Mouse (Mus musculus): ENCODE results near the gene Ifitm10. TPM values are rescaled to one million over a fixed set of nuclear protein-coding genes. Genes with fewer than 3 reads are reported as not detected.
A peak's percentile ranks its signal among the peaks of the same experiment; 100 is the strongest.

Ifitm10 gene
- total RNA-seq, 4 experiments from 2014 or later, result 1.6 to 2.4 (median 2.1) TPM

GRCm38 (mm10) chr7:142278183-142278582 is 95.4 kb downstream of the Ifitm10 start:
- DNase-seq (ENCODE audit: low spot score in 2 of 2), result peak in 1 of 2 experiments; percentile 30

Other genes starting within 250 kb of the Ifitm10 start
- gene Gm39115, start 237.7 kb downstream of the Ifitm10 start, total RNA-seq (2022), result not detected
- gene Gm45337, start 229.1 kb downstream of the Ifitm10 start, total RNA-seq (2022), result not detected
- not detected for gene Gm29735, start 216.6 kb downstream of the Ifitm10 start, total RNA-seq (2022)
- not detected for gene Gm4553, start 208.0 kb downstream of the Ifitm10 start, total RNA-seq (2022)
- gene Krtap5-2, start 197.7 kb downstream of the Ifitm10 start, total RNA-seq (2022), result not detected
- gene Gm10153, start 183.4 kb downstream of the Ifitm10 start, total RNA-seq (2022), result not detected
- gene Krtap5-3, start 172.4 kb downstream of the Ifitm10 start, total RNA-seq (2022), result not detected
- not detected for gene Gm7579, start 161.9 kb downstream of the Ifitm10 start, total RNA-seq (2022)
- not detected for gene Krtap5-5, start 143.8 kb downstream of the Ifitm10 start, total RNA-seq (2022)
- gene Gm40460, start 132.7 kb downstream of the Ifitm10 start, total RNA-seq (2022), result not detected
- not detected for gene Gm2431, start 115.4 kb downstream of the Ifitm10 start, total RNA-seq (2022)
- gene Gm4559, start 99.4 kb downstream of the Ifitm10 start, total RNA-seq (2022), result not detected
- gene Krtap5-1, start 76.6 kb downstream of the Ifitm10 start, total RNA-seq (2022), result not detected
- gene Krtap5-4, start 70.2 kb downstream of the Ifitm10 start, total RNA-seq (2022), result not detected
- 1 to 10 TPM; 1.7 to 8.5 (median 4.8) TPM for gene Gm49369, start 8.9 kb upstream of the Ifitm10 start, total RNA-seq (2022)
- gene Ctsd, start 14.3 kb upstream of the Ifitm10 start, total RNA-seq (2022), result 100 to 1,000 TPM; 443 to 485 (median 471) TPM
- gene Syt8, start 61.1 kb upstream of the Ifitm10 start, total RNA-seq (2022), result not detected
- gene Tnni2, start 68.1 kb upstream of the Ifitm10 start, total RNA-seq (2022), result over 10,000 TPM; 16,943 to 22,105 (median 19,624) TPM
- 10 to 100 TPM; 22.8 to 39.1 (median 34.1) TPM for gene Lsp1, start 87.1 kb upstream of the Ifitm10 start, total RNA-seq (2022)
- gene Tnnt3, start 125.1 kb upstream of the Ifitm10 start, total RNA-seq (2022), result over 10,000 TPM; 31,851 to 38,724 (median 35,835) TPM
- 1 to 10 TPM; 1.0 to 5.1 (median 3.1) TPM for gene Mrpl23, start 158.9 kb upstream of the Ifitm10 start, total RNA-seq (2022)

Data from gastrocnemius, adult 8-10 months (tissue).